Comparison of ENCODE assay signal across 8 mouse cellular contexts in genomic region chr11:69059975-69060411, GRCm38 (mm10). TPM values are rescaled to one million over a fixed set of nuclear protein-coding genes. Genes with fewer than 3 reads are reported as not detected.
A peak's percentile ranks its signal among the peaks of the same experiment; 100 is the strongest.
DNase-seq lines count a peak whose midpoint lies in the region; ATAC-seq and TF ChIP-seq lines count a peak whose summit lies in the region.

No protein-coding gene starts in this region.

- peak overlapping the region; percentile 85 for H3K27ac ChIP-seq in kidney, embryonic 14.5 days (ENCODE audit: low read depth, low read length)
- H3K27ac ChIP-seq in ES-Bruce4 (ENCODE audit: insufficient read depth, low read length): no peak overlapping the region
- peak overlapping the region; percentile 92 for H3K27ac ChIP-seq in hindbrain, embryonic 12.5 days
- peak overlapping the region; percentile 94 for H3K27ac ChIP-seq in liver, embryonic 16.5 days (ENCODE audit: low read length)

- DNase-seq in kidney, adult 18-20 months: no peak
- peak; percentile 49 for DNase-seq in brain, adult 2 months (ENCODE audit: low read depth, low spot score)
- DNase-seq in thymus, postnatal 4 days: peak; percentile 81
- DNase-seq in layer of hippocampus, adult 11-12 months (ENCODE audit: low spot score): no peak

- H3K4me3 ChIP-seq in kidney, embryonic 14.5 days (ENCODE audit: low read length): peak overlapping the region; percentile 89
- peak overlapping the region; percentile 79 for H3K4me3 ChIP-seq in ES-Bruce4 (ENCODE audit: low read depth, low read length)
- peak overlapping the region; percentile 87 for H3K4me3 ChIP-seq in hindbrain, embryonic 12.5 days
- H3K4me3 ChIP-seq in liver, embryonic 16.5 days (ENCODE audit: low read depth, low read length): peak overlapping the region; percentile 99

- H3K4me2 ChIP-seq in kidney, embryonic 14.5 days (replicated peaks; ENCODE audit: low read depth, low read length): peak overlapping the region; percentile 96
- H3K4me2 ChIP-seq in hindbrain, embryonic 12.5 days (replicated peaks): peak overlapping the region; percentile 97
- H3K4me2 ChIP-seq in liver, embryonic 16.5 days (ENCODE audit: low read depth, low read length): peak overlapping the region; percentile 97

- no peaks in the 10 kb centered on the region for H3K36me3 ChIP-seq in kidney, embryonic 14.5 days (ENCODE audit: control insufficient read depth, insufficient read depth, low read length)
- H3K36me3 ChIP-seq in ES-Bruce4 (ENCODE audit: control insufficient read depth, insufficient read depth, low read length, poor library complexity, severe bottlenecking): no peaks in the 10 kb centered on the region
- H3K36me3 ChIP-seq in hindbrain, embryonic 12.5 days: no peaks in the 10 kb centered on the region
- no peaks in the 10 kb centered on the region for H3K36me3 ChIP-seq in liver, embryonic 16.5 days (ENCODE audit: control insufficient read depth, insufficient read depth)

- under 1% methylated on average over 49 of the region's 49 CpGs for WGBS in kidney, embryonic 14.5 days
- under 1% methylated on average over 49 of the region's 49 CpGs for WGBS in hindbrain, embryonic 12.5 days
- WGBS in liver, embryonic 16.5 days (ENCODE audit: insufficient replicate concordance): 0% methylated on average over 49 of the region's 49 CpGs

- H3K9ac ChIP-seq in kidney, embryonic 14.5 days (ENCODE audit: low read depth, low read length): peak overlapping the region; percentile 83
- H3K9ac ChIP-seq in ES-Bruce4 (ENCODE audit: low read depth, poor library complexity, severe bottlenecking): peak overlapping the region; percentile 87
- peak overlapping the region; percentile 94 for H3K9ac ChIP-seq in hindbrain, embryonic 12.5 days
- peak overlapping the region; percentile 99 for H3K9ac ChIP-seq in liver, embryonic 16.5 days (ENCODE audit: low read depth, low read length)

- peaks cover 20% of the 10 kb centered on the region for H3K4me1 ChIP-seq in kidney, embryonic 14.5 days (ENCODE audit: control insufficient read depth, insufficient read depth, low read length)
- H3K4me1 ChIP-seq in ES-Bruce4 (ENCODE audit: control insufficient read depth, insufficient read depth, low read length): no peaks in the 10 kb centered on the region
- H3K4me1 ChIP-seq in hindbrain, embryonic 12.5 days: peaks cover 27% of the 10 kb centered on the region
- H3K4me1 ChIP-seq in liver, embryonic 16.5 days (ENCODE audit: control insufficient read depth, low read depth, low read length): peaks cover 32% of the 10 kb centered on the region

- TF ChIP-seq POLR2A in ES-Bruce4 (IDR thresholded peaks at IDR 0.05; ENCODE audit: insufficient read depth, low read length): no peak

- H3K9me3 ChIP-seq in kidney, embryonic 14.5 days (ENCODE audit: control insufficient read depth, low read length): no peaks in the 10 kb centered on the region
- H3K9me3 ChIP-seq in ES-Bruce4 (replicated peaks; ENCODE audit: control insufficient read depth, insufficient read depth, low read length, poor library complexity, severe bottlenecking): no peaks in the 10 kb centered on the region
- H3K9me3 ChIP-seq in hindbrain, embryonic 12.5 days (replicated peaks): no peaks in the 10 kb centered on the region
- no peaks in the 10 kb centered on the region for H3K9me3 ChIP-seq in liver, embryonic 16.5 days (replicated peaks; ENCODE audit: control insufficient read depth, low read length)

- TF ChIP-seq EP300 in ES-Bruce4 (IDR thresholded peaks at IDR 0.05; ENCODE audit: insufficient read depth, low read depth, low read length): no peak

- no peaks in the 10 kb centered on the region for H3K27me3 ChIP-seq in kidney, embryonic 14.5 days (ENCODE audit: control insufficient read depth, insufficient read depth, low read length)
- no peaks in the 10 kb centered on the region for H3K27me3 ChIP-seq in ES-Bruce4 (ENCODE audit: control insufficient read depth, insufficient read depth, low read length, poor library complexity, severe bottlenecking)
- H3K27me3 ChIP-seq in hindbrain, embryonic 12.5 days: no peaks in the 10 kb centered on the region; the same call in 1 of the 2 replicates
- no peaks in the 10 kb centered on the region for H3K27me3 ChIP-seq in liver, embryonic 16.5 days (ENCODE audit: control insufficient read depth, insufficient read depth, low read depth, low read length)

- TF ChIP-seq CTCF in ES-Bruce4 (IDR thresholded peaks at IDR 0.05; ENCODE audit: low read depth, low read length): no peak

- ATAC-seq in kidney, embryonic 14.5 days (ENCODE audit: low FRiP score, low TSS enrichment): peak; percentile 8; the same call in 1 of the 2 replicates
- peak; percentile 23 for ATAC-seq in hindbrain, embryonic 12.5 days (ENCODE audit: low FRiP score)
- ATAC-seq in liver, embryonic 16.5 days (ENCODE audit: low read depth): peak; percentile 3; the same call in 1 of the 2 replicates

RNA-seq across cellular contexts. Expression of gene Borcs6, which starts 0.5 kb away (rescaled TPM):
- 6.6 and 7.5 TPM in 2 replicates for polyA plus RNA-seq in kidney, embryonic 14.5 days (2014; fragmentation: Nextera tagmentation; extraction: Ambion mirVana)
- polyA plus RNA-seq in ES-Bruce4 (2011; ENCODE audit: insufficient read depth, insufficient read length, low read depth, missing spikeins): 4.0 and 7.0 TPM in 2 replicates
- polyA plus RNA-seq in hindbrain, embryonic 12.5 days (2016; fragmentation: Nextera tagmentation; extraction: Ambion mirVana): 15.8 and 16.6 TPM in 2 replicates
- 3.1 and 3.6 TPM in 2 replicates for polyA plus RNA-seq in liver, embryonic 16.5 days (2015; fragmentation: Nextera tagmentation; extraction: Ambion mirVana)

RNA-seq across cellular contexts. Expression of gene Tmem107, which starts 10.6 kb away (rescaled TPM):
- 62.2 and 73.8 TPM in 2 replicates for polyA plus RNA-seq in kidney, embryonic 14.5 days (2014; fragmentation: Nextera tagmentation; extraction: Ambion mirVana)
- 17.1 and 24.7 TPM in 2 replicates for polyA plus RNA-seq in ES-Bruce4 (2011; ENCODE audit: insufficient read depth, insufficient read length, low read depth, missing spikeins)
- 39.4 and 45.1 TPM in 2 replicates for polyA plus RNA-seq in hindbrain, embryonic 12.5 days (2016; fragmentation: Nextera tagmentation; extraction: Ambion mirVana)
- 20.2 and 21.7 TPM in 2 replicates for polyA plus RNA-seq in liver, embryonic 16.5 days (2015; fragmentation: Nextera tagmentation; extraction: Ambion mirVana)

RNA-seq across cellular contexts. Expression of gene Aurkb, which starts 14.5 kb away (rescaled TPM):
- polyA plus RNA-seq in kidney, embryonic 14.5 days (2014; fragmentation: Nextera tagmentation; extraction: Ambion mirVana): 145 and 155 TPM in 2 replicates
- 108 and 121 TPM in 2 replicates for polyA plus RNA-seq in ES-Bruce4 (2011; ENCODE audit: insufficient read depth, insufficient read length, low read depth, missing spikeins)
- polyA plus RNA-seq in hindbrain, embryonic 12.5 days (2016; fragmentation: Nextera tagmentation; extraction: Ambion mirVana): 95.5 and 100 TPM in 2 replicates
- 101 and 107 TPM in 2 replicates for polyA plus RNA-seq in liver, embryonic 16.5 days (2015; fragmentation: Nextera tagmentation; extraction: Ambion mirVana)

RNA-seq across cellular contexts. Expression of gene Vamp2, which starts 28.3 kb away (rescaled TPM):
- polyA plus RNA-seq in kidney, embryonic 14.5 days (2014; fragmentation: Nextera tagmentation; extraction: Ambion mirVana): 57.5 and 86.5 TPM in 2 replicates
- polyA plus RNA-seq in ES-Bruce4 (2011; ENCODE audit: insufficient read depth, insufficient read length, low read depth, missing spikeins): 39.5 and 41.6 TPM in 2 replicates
- 140 and 159 TPM in 2 replicates for polyA plus RNA-seq in hindbrain, embryonic 12.5 days (2016; fragmentation: Nextera tagmentation; extraction: Ambion mirVana)
- polyA plus RNA-seq in liver, embryonic 16.5 days (2015; fragmentation: Nextera tagmentation; extraction: Ambion mirVana): 16.4 and 25.4 TPM in 2 replicates

RNA-seq across cellular contexts. Expression of gene Per1, which starts 35.0 kb away (rescaled TPM):
- polyA plus RNA-seq in kidney, embryonic 14.5 days (2014; fragmentation: Nextera tagmentation; extraction: Ambion mirVana): 6.1 and 8.9 TPM in 2 replicates
- polyA plus RNA-seq in ES-Bruce4 (2011; ENCODE audit: insufficient read depth, insufficient read length, low read depth, missing spikeins): 25.0 and 29.3 TPM in 2 replicates
- 9.8 and 11.6 TPM in 2 replicates for polyA plus RNA-seq in hindbrain, embryonic 12.5 days (2016; fragmentation: Nextera tagmentation; extraction: Ambion mirVana)
- polyA plus RNA-seq in liver, embryonic 16.5 days (2015; fragmentation: Nextera tagmentation; extraction: Ambion mirVana): 6.9 and 8.5 TPM in 2 replicates

Comparison
In these comparisons a context has a peak if more than half of its experiments do, and no peak if none do; other contexts are left out.
1. DNase-seq: peak in brain, adult 2 months (single experiment) and thymus, postnatal 4 days (single experiment); none in kidney, adult 18-20 months (single experiment) and layer of hippocampus, adult 11-12 months (single experiment).
2. Peak in every context shown above with its lines, with median percentiles within 50 percentile points of each other: ATAC-seq, H3K4me2 ChIP-seq, H3K4me3 ChIP-seq and H3K9ac ChIP-seq.